Mouse (Mus musculus): ENCODE measurements around the gene Cul3.
A peak's percentile ranks its signal among the peaks of the same experiment; 100 is the strongest.

DNA sequence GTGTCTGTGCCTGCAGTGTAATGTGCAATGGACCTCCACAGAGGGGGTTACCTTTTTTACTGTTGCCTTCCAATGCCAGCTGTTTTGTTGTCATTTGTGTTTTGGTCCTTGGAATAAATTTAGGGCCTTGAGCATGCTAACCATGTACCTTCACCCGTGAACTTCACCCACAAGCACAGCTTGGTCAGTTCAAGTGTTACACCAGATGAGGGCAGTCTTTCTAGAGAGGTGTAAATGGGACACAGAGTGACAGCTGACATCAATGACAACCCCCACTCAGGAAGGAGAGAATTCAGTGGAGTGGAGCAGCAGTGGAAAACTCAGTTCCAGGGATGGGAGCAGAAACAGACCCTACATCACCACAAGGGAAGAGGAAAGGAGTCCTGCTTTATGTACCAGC is 109.7 kb downstream of the Cul3 start:
- no peak for TF ChIP-seq MXI1 (IDR thresholded peaks at IDR 0.05; ENCODE audit: low read depth, low read length)
- TF ChIP-seq POLR2A (IDR thresholded peaks at IDR 0.05; ENCODE audit: low read depth, low read length): no peak
- peak in 1 of 2 experiments; percentile 63; a peak in 3 of 4 replicates for TF ChIP-seq CTCF (conservative IDR thresholded peaks at IDR 0.05 in 1 of 2, IDR thresholded peaks at IDR 0.05 in 1 of 2; ENCODE audit: low read depth in 2 of 2, low read length in 2 of 2)
- no peak for TF ChIP-seq GABPA (IDR thresholded peaks at IDR 0.05; ENCODE audit: insufficient replicate concordance, low read depth, low read length)
- no peak for TF ChIP-seq JUN (IDR thresholded peaks at IDR 0.05; ENCODE audit: insufficient read depth, low read depth, low read length)
- TF ChIP-seq NRF1 (IDR thresholded peaks at IDR 0.05; ENCODE audit: low read depth, low read length): no peak
- no peak for TF ChIP-seq ETS1 (conservative IDR thresholded peaks at IDR 0.05; ENCODE audit: low read depth, low read length)
- TF ChIP-seq CHD1 (IDR thresholded peaks at IDR 0.05; ENCODE audit: low read depth, low read length): no peak
- TF ChIP-seq KAT2A (IDR thresholded peaks at IDR 0.05; ENCODE audit: insufficient replicate concordance, low read length): no peak
- no peak for TF ChIP-seq MAZ (IDR thresholded peaks at IDR 0.05; ENCODE audit: low read depth, low read length)
- no peak for TF ChIP-seq SIN3A (IDR thresholded peaks at IDR 0.05; ENCODE audit: low read length)
- TF ChIP-seq ZKSCAN1 (IDR thresholded peaks at IDR 0.05; ENCODE audit: borderline replicate concordance, low read depth, low read length): no peak
- TF ChIP-seq SMC3 (IDR thresholded peaks at IDR 0.05; ENCODE audit: low read depth, low read length): peak; percentile 64
- TF ChIP-seq NELFE (IDR thresholded peaks at IDR 0.05; ENCODE audit: low read depth, low read length): no peak

Data from CH12.LX (cell line).